Mouse (Mus musculus) embryo, embryonic 10 days (tissue): ENCODE results near the gene Tbc1d10a.
A peak's percentile ranks its signal among the peaks of the same experiment; 100 is the strongest.

Experiments
- DNase-seq: peaks from one replicate; pipeline ENCODE4 v3.0.0-alpha.2; 2015; ENCODE audit warnings: low spot score

Tbc1d10a gene

GRCm38 (mm10) chr11:4237389-4237912, 50.9 kb downstream of the Tbc1d10a start:
- no peak for DNase-seq

GRCm38 (mm10) chr11:4238167-4238566, 51.6 kb downstream of the Tbc1d10a start:
- DNase-seq = no peak

- DNase-seq = no peak
These were observed 53.1 kb downstream of the Tbc1d10a start for GRCm38 (mm10) chr11:4239691-4240090.

- DNase-seq = no peak
These were observed 53.6 kb downstream of the Tbc1d10a start for GRCm38 (mm10) chr11:4240151-4240550.

DNA sequence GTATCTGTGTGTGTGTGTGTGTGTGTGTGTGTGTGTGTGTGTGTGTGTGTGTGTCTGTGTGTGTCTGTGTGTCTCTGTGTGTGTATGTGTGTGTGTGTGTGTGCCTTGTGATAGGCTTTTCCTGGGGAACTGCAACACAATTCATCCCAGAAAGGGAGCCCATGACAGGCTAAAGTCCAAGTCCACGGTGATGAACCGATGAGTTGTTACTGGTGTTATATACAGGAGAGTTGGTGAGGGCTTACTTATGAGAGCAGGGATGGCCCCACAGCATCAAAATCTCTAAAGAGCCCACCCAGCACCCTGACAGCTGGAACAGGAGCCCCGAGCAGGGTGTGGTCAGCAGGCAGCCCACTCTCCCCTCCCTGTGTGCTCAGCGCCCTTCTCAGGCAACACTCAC, 54.6 kb downstream of the Tbc1d10a start:
- DNase-seq = no peak

GRCm38 (mm10) chr11:4246126-4246525, 59.5 kb downstream of the Tbc1d10a start:
- no peak for DNase-seq

- no peak for DNase-seq
These were observed 60.0 kb downstream of the Tbc1d10a start for GRCm38 (mm10) chr11:4246623-4247022.

DNA sequence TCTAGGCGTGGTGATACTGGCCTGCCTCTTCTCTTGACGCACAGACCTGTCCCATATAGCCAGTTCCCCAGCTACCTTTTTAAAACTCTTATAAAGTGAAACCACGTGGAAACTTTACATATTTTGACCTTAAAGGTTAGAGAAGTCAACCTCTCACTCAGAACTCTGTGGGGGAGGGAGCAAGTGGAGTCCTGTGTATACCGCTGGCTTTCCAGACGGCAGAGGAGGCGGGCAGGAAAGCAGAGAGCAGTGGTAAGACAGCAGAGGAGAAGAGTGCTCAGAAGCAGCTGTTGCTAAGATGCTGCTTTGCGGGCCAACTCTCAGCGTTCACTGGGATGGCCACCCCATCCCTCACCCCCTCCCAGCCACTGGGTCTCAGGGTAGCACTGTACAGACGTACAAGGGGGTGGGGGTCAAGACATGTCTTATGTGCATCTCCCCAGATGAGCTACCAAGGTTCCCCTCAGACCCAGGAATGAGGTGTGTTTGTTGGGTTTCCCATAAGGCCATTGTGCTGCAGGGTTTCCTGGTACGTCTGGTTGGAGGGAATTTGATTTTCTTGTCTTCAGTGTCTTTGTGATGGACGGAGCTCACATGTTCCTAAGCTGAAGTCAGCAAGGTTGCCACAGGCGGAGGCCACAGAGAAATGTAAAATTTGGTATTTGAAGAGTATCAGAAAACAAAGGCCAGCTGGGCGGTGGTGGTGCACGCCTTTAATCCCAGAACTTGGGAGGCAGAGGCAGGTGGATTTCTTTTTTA, 60.8 kb downstream of the Tbc1d10a start:
- DNase-seq = no peak

DNA sequence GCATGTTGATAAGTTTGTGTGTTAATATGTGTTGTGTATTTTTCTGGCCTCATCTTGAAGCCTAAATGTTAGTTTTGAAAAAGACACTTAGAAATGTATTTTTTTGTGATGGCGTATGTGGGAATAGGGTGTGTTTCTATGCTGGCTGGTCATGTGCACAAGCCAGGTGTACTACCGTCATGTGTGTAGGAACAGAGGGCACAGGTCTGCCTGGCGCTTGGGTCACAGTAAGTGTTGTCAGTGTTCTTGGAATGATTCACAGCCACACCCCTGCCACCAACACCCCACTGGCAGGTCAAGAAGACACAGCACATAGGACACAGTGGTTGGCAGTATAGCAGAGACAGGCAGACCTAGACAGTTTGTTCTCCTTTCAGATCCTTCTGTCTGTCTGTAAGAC, 62.6 kb downstream of the Tbc1d10a start:
- no peak for DNase-seq

DNA sequence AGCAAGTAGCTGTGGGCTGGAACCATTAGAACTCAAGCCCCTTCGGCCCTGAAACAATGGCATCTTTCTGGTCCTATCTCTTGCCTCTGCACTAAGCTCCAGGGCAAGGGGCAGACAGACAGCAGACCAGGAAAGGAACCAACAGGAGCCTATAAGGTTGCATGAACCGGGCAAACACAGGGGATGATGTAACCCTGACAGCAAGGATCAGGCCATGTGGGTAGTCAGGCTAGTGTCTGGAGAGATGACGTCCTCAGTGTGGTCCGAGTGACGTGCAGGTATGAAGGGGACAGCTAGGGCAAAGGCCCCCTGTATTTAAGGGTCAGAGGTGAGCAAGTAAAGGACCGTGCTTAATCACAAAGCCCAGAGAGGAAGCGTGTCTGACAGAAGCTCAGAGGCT, 63.7 kb downstream of the Tbc1d10a start:
- DNase-seq = no peak

DNA sequence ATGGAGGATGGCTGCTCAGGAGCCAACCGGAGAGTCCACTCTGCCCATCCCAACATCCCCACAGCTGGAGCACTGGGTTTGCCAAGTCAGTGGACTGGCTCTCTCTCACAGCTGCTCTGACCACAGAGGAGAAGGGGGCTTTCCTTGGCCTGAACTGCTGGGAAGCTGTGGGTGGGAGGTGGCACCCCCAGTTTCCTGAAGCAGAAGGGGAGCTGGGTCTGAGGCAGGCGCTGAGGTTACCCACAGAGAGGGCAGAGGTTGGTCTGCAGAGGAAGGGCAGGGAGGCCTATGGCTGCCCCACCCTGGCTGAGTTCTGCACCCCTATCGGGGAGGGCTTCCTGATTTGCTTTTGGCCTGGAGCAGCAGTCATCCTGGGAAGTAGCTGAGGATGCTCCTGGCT, 64.8 kb downstream of the Tbc1d10a start:
- DNase-seq = no peak

DNA sequence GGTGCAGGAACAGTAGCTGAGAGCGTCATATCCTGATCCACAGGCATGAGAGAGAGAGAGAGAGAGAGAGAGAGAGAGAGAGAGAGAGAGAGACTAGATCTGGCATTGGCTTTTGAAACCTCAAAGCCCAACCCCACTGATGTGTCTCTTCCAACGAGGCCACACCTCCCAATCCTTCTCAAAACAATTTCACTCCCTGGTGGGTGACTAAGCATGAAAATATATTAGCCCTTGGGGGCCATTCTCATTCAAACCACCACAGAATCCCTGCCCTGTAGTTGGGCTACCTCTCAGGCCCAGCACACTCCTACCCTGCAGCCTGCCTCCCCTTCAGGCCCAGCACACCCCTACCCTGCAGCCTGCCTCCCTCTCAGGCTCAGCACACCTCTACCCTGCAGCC, 66.3 kb downstream of the Tbc1d10a start:
- no peak for DNase-seq

DNA sequence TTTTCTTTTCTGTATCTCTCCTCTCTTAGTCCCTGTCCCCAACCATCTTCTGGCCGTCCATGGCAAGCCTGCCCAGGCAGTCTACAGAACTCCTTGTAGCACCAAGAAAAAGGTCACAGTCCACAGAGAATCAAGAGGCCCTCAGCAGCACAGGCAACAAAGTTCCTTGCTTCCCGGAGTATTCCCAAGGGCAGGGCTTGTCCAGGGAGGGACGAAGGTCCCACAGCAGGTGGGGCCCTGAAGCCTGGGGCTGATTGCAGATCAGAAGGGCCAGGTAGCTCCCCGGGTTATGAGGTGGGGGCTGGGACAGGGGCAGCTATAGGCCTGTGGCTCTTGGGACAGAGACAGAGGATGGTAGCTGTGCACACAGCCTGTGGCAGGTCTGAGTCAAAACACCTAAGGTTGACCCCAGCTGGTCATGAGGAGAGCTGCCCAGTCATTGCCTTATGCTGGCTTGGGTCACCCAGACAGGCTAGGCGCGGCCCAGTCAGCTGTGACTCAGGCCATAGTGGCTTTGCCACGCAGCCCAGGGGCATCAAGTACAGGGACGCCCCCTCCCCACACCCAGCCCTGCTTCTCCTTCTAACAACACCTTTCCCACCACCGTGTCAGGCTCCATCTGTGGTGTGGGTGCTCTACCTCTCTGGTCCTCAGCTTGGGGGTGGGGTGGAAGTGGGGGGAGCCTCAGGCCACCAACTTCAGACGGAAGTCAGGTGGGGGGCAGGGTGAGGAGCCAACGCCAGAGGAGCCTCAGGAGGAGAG, 70.4 kb downstream of the Tbc1d10a start, which contains the start of gene Lif:
Gene Lif, plus strand, starts transcription at position 712 of the 762 bp plus-strand sequence.
- DNase-seq = no peak

GRCm38 (mm10) chr11:4257756-4258155, 71.2 kb downstream of the Tbc1d10a start:
- no peak for DNase-seq

DNA sequence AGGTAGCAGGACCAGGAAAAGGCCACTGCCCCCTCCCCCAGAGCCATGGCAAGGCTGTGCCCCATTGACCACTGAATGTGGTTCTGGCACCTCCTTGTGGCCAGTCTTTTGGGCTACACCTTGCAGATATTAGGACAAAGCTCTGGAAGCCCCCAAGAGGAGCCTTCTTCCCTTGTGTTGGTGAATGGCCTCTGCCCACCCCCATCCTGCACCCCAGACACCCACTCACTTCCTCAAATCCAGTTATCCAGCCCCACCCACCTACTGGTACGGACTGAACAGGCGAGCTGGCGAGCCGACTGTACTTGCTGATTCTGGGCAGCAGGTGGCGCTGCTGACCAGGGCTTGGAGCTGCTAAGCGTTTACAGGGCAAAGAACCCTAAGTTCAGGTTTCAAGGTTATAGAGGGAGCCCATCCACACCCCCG, 72.1 kb downstream of the Tbc1d10a start:
- DNase-seq = peak; percentile 90

GRCm38 (mm10) chr11:4260463-4261187, 74.0 kb downstream of the Tbc1d10a start:
- no peak for DNase-seq

DNA sequence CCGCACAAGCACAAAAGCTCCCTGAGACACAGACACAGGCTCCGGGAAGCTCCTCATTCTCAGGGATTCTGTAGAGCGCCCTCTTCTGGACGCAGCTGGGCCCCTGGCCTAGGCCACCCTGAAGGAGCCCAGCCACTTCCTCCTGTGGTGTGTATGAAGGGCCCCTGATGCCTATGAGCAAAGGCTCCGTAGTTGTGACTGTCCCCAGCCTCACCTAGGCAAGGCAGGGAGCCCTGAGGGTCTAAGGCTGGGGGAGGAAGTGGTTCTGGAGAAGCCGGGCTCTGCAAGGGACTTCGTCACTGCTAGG, 74.6 kb downstream of the Tbc1d10a start:
- peak; percentile 66 for DNase-seq

DNA sequence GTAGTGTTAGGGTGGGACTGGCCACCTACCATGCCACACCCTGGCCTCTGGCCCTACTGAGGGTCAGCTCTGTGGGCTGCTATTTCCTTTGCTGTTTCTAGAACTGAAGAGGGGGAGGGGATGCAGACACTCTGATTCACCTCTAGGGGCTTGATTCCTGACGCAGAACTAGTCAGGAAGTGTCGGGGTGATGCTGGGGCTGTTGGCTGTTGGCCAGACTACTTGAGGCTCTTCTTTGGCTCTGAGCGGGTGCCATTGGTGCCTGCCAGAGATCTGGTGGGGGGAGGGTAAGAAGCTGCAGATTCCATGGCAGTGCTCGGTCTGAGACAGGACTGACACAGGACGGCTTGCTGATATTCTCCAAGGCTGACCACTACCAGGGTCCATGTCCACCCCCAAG, 75.4 kb downstream of the Tbc1d10a start:
- no peak for DNase-seq

GRCm38 (mm10) chr11:4262847-4263246, 76.3 kb downstream of the Tbc1d10a start:
- no peak for DNase-seq

DNA sequence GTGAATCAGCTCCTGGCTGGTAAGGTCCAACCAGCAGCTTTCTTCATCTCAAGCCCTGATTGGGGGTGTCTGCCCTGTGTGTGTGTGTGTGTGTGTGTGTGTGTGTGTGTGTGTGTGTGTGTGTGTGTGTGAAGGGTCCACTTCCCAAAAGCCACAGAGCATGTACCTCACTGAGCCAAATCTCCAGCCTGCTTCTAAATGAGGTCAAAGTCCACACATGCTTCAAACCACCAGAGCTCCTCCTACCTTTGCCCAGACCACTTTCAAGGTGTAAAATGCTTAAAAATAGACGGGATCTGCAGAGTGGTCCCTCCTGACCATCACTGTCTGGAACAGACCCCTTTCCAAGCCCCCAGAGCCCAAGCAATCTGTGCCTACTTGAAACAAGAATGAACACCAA, 76.7 kb downstream of the Tbc1d10a start:
- no peak for DNase-seq

DNA sequence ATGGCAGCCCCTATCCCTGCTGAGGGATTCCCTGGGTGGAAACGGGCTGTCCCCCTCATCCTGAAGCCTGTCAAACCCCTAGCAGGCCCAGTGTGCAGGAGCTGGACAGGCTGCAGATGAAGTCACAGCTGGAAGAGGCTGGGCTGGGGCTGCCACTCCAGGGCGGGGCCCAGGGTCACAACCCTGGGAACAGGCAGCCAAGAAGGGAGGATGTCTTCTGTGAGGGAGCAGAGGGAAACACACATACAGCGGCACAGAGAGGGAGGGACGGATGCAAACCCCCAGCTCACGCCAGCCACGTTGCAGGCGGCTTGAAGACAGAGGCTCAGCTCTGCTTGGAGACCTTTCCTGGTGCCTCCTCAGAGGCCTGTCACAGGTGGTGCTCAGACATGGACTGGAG, 77.5 kb downstream of the Tbc1d10a start:
- DNase-seq = no peak
